Mouse (Mus musculus) heart, embryonic 13.5 days (tissue): ENCODE measurements around the gene Ccn5. TPM values are rescaled to one million over a fixed set of nuclear protein-coding genes. Genes with fewer than 3 reads are reported as not detected.
A peak's percentile ranks its signal among the peaks of the same experiment; 100 is the strongest.

Experiments
- ATAC-seq: fragments of 200-750 bp; cut with Nextera tagmentation; 2 replicates; pipeline ENCODE4 v1.8.0; 2017; ENCODE audit warnings: moderate TSS enrichment; ENCODE audit not compliant: insufficient number of reproducible peaks, low FRiP score, low TSS enrichment; ENCODE audit errors: extremely low read depth
- H3K27ac ChIP-seq: fragments of 300-500 bp; sonication (generic); replicated peaks from 2 replicates; pipeline ENCODE4 v1.5.1; 2015; ENCODE audit warnings: moderate library complexity, mild to moderate bottlenecking, inconsistent platforms
- H3K27me3 ChIP-seq: fragments of 300-500 bp; sonication (generic); replicated peaks from 2 replicates; pipeline ENCODE4 v1.6.1; 2015; ENCODE audit warnings: mild to moderate bottlenecking, inconsistent platforms
- H3K36me3 ChIP-seq: fragments of 300-500 bp; sonication (generic); 2 replicates; pipeline ENCODE4 v1.6.1; 2015; ENCODE audit warnings: mild to moderate bottlenecking, inconsistent platforms
- H3K4me1 ChIP-seq: fragments of 300-500 bp; sonication (generic); 2 replicates; pipeline ENCODE4 v1.6.1; 2015; ENCODE audit warnings: inconsistent platforms
- H3K4me2 ChIP-seq: fragments of 300-500 bp; sonication (generic); 2 replicates; pipeline ENCODE4 v1.6.1; 2015; ENCODE audit warnings: inconsistent platforms, mild to moderate bottlenecking, moderate library complexity
- H3K4me3 ChIP-seq: fragments of 300-500 bp; sonication (generic); 2 replicates; pipeline ENCODE4 v1.5.1; 2015; ENCODE audit warnings: moderate library complexity, mild to moderate bottlenecking, inconsistent platforms
- H3K9ac ChIP-seq: fragments of 300-500 bp; sonication (generic); 2 replicates; pipeline ENCODE4 v1.6.1; 2015; ENCODE audit warnings: inconsistent platforms, mild to moderate bottlenecking, moderate library complexity
- H3K9me3 ChIP-seq: fragments of 300-500 bp; sonication (generic); 2 replicates; pipeline ENCODE4 v1.6.1; 2016; ENCODE audit warnings: inconsistent platforms
- WGBS: fragments of 180-500 bp; shearing (Covaris S2); methylation state at CpG from one replicate; pipeline ENCODE4 v1.1.7; 2015; ENCODE audit warnings: mixed read lengths; 5-methylcytosine and 5-hydroxymethylcytosine counted together
- polyA plus RNA-seq: library from polyadenylated mRNA; unstranded; fragments of >200 nt; fragmentation: Nextera tagmentation; extraction: Ambion mirVana; gene quantifications from 2 replicates; pipeline ENCODE4 v1.2.1, GENCODE M21; 2015

Gene Ccn5
- polyA plus RNA-seq, 1 experiment from 2014 or later = 0.16 TPM

DNA sequence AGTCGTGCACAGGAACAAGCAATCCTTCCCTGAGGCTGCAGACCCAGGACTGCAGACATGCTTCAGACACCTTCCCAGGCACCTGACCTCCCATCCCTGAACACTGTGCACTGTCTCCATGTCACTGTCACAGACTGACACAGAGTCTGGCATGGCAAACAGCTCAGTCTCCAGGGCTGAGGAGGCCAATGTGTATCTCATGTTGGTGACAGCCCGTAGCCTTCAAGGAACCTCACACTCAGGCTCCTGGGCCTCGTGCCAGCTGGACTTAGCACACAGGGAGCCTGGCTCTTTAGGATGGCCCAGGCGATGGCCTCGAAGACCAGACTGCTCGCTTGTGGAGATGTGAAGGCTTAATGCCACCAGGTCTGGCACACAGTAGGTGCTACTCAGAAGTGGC, 60.2 kb downstream of the Ccn5 start:
- no peak overlapping the region for H3K9ac ChIP-seq
- no peak overlapping the region for H3K4me2 ChIP-seq
- H3K9me3 ChIP-seq = no peaks in the 10 kb centered on the region
- peaks cover 50% of the 10 kb centered on the region for H3K27me3 ChIP-seq
- H3K36me3 ChIP-seq = no peaks in the 10 kb centered on the region
- H3K4me1 ChIP-seq = peaks cover 15% of the 10 kb centered on the region
- no peak overlapping the region for H3K27ac ChIP-seq
- no peak overlapping the region for H3K4me3 ChIP-seq
- peak; percentile 56; the same call in 1 of the 2 replicates for ATAC-seq
- 59% methylated on average over 6 of the region's 6 CpGs for WGBS

Other genes with a start within 250 kb of the Ccn5 start
- gene Ttpal, start 218.5 kb upstream of the Ccn5 start, polyA plus RNA-seq = 18.8 and 19.3 TPM in 2 replicates
- 50.1 and 51.8 TPM in 2 replicates for gene Serinc3, start 175.7 kb upstream of the Ccn5 start, polyA plus RNA-seq
- 233 and 270 TPM in 2 replicates for gene Pkig, start 162.5 kb upstream of the Ccn5 start, polyA plus RNA-seq
- gene Ada, start 70.6 kb upstream of the Ccn5 start, polyA plus RNA-seq = 3.6 and 3.7 TPM in 2 replicates
- gene Kcnk15, start 32.8 kb downstream of the Ccn5 start, polyA plus RNA-seq = not detected in 2 replicates
- 0.21 and 0.46 TPM in 2 replicates for gene Rims4, start 97.8 kb downstream of the Ccn5 start, polyA plus RNA-seq
- 225 and 236 TPM in 2 replicates for gene Ywhab, start 174.1 kb downstream of the Ccn5 start, polyA plus RNA-seq
- 0.83 and 0.98 TPM in 2 replicates for gene Pabpc1l, start 204.6 kb downstream of the Ccn5 start, polyA plus RNA-seq
- gene Stk4, start 249.5 kb downstream of the Ccn5 start, polyA plus RNA-seq = 14.0 and 14.2 TPM in 2 replicates